Mouse (Mus musculus) adrenal gland, postnatal 10 days (tissue): ENCODE measurements at regions not wholly inside any gene's neighbourhood (a gene's known extent, or its start where the extent isn't known, plus 50 kb on each side); places are given as distances from the start of the nearest gene placed in this dataset.

Source experiments
- DNase-seq: peaks from one replicate; pipeline ENCODE4 v3.0.0; 2021; ENCODE audit warnings: mixed read lengths

DNA sequence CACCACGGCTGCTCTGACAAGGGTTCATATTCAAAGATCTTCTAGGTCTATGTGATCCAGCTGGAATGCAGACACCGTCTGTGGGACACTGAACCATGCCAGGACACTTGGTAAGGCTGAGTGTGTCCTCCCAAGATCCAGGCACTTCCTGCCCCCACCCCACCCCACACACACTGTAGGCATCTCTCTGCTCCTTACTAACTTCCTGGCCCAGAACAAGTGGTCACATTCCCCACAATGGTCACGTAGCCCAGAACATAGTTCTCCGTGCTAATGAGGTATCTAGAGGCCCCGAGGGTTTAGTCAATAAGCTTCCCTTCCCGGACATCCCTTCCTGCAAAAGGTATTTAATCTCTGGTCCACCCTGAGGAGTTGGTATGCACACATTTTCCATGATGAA lies 54.5 kb upstream of the Cav2 start:
- DNase-seq: no peak
